24 mouse cellular contexts compared by ENCODE assay signal in genomic region chr9:35539001-35539750, GRCm38 (mm10). TPM values are rescaled to one million over a fixed set of nuclear protein-coding genes. Genes with fewer than 3 reads are reported as not detected.
DNase-seq lines count a peak whose midpoint lies in the region; ATAC-seq and TF ChIP-seq lines count a peak whose summit lies in the region.
"Had no signal": no experiment of that assay in that cellular context is flagged by ENCODE, and none has a peak within 500 bp of the region (broad histone marks: within the 10 kb centered on the region; RNA-seq: fewer than 3 reads in every experiment).

No protein-coding gene starts in this region.

- H3K4me3 ChIP-seq in forebrain, embryonic 16.5 days (replicated peaks; ENCODE audit: low read length), result no peak overlapping the region
- no peak overlapping the region for H3K4me3 ChIP-seq in forebrain, embryonic 15.5 days
- H3K4me3 ChIP-seq in kidney, adult 2 months (ENCODE audit: insufficient read depth, low read depth, low read length), result no peak overlapping the region
- H3K4me3 ChIP-seq in midbrain, embryonic 13.5 days (replicated peaks), result no peak overlapping the region
- no peak overlapping the region for H3K4me3 ChIP-seq in midbrain, embryonic 15.5 days
- H3K4me3 ChIP-seq in limb, embryonic 15.5 days, result no peak overlapping the region
- H3K4me3 ChIP-seq: embryonic facial prominence, embryonic 13.5 days; gastrocnemius, adult 2 months; heart, embryonic 15.5 days; hindbrain, embryonic 10.5 days; intestine, embryonic 15.5 days had no signal

- H3K27me3 ChIP-seq in forebrain, embryonic 16.5 days (replicated peaks; ENCODE audit: control insufficient read depth, insufficient read depth, low read length), result no peaks in the 10 kb centered on the region
- H3K27me3 ChIP-seq in forebrain, embryonic 15.5 days, result no peaks in the 10 kb centered on the region
- H3K27me3 ChIP-seq in kidney, adult 2 months (replicated peaks; ENCODE audit: control insufficient read depth, insufficient read depth, low read length), result no peaks in the 10 kb centered on the region
- H3K27me3 ChIP-seq in midbrain, embryonic 13.5 days, result no peaks in the 10 kb centered on the region
- H3K27me3 ChIP-seq in midbrain, embryonic 15.5 days (replicated peaks), result no peaks in the 10 kb centered on the region
- H3K27me3 ChIP-seq in limb, embryonic 15.5 days, result no peaks in the 10 kb centered on the region
- H3K27me3 ChIP-seq: CH12.LX; embryonic facial prominence, embryonic 13.5 days; heart, embryonic 15.5 days; intestine, embryonic 15.5 days; Patski had no signal

- H3K9me3 ChIP-seq in forebrain, embryonic 16.5 days (ENCODE audit: control insufficient read depth, low read length), result no peaks in the 10 kb centered on the region
- no peaks in the 10 kb centered on the region for H3K9me3 ChIP-seq in forebrain, embryonic 15.5 days
- no peaks in the 10 kb centered on the region for H3K9me3 ChIP-seq in midbrain, embryonic 13.5 days
- H3K9me3 ChIP-seq in midbrain, embryonic 15.5 days, result no peaks in the 10 kb centered on the region
- no peaks in the 10 kb centered on the region for H3K9me3 ChIP-seq in limb, embryonic 15.5 days
- H3K9me3 ChIP-seq: embryonic facial prominence, embryonic 13.5 days; heart, embryonic 15.5 days; hindbrain, embryonic 10.5 days; intestine, embryonic 15.5 days had no signal

- peaks cover 12% of the 10 kb centered on the region for H3K4me1 ChIP-seq in forebrain, embryonic 16.5 days (replicated peaks; ENCODE audit: control insufficient read depth, insufficient read depth, low read length)
- no peaks in the 10 kb centered on the region; the same call in 1 of the 2 replicates for H3K4me1 ChIP-seq in forebrain, embryonic 15.5 days
- H3K4me1 ChIP-seq in kidney, adult 2 months (ENCODE audit: control insufficient read depth, insufficient read depth, low read length), result no peaks in the 10 kb centered on the region
- no peaks in the 10 kb centered on the region for H3K4me1 ChIP-seq in midbrain, embryonic 13.5 days (replicated peaks)
- H3K4me1 ChIP-seq in midbrain, embryonic 15.5 days, result no peaks in the 10 kb centered on the region
- H3K4me1 ChIP-seq in limb, embryonic 15.5 days, result peaks cover 15% of the 10 kb centered on the region

- no peak overlapping the region for H3K4me2 ChIP-seq in forebrain, embryonic 16.5 days (ENCODE audit: low read length)
- no peak overlapping the region for H3K4me2 ChIP-seq in forebrain, embryonic 15.5 days (replicated peaks)
- no peak overlapping the region for H3K4me2 ChIP-seq in midbrain, embryonic 13.5 days (replicated peaks)
- H3K4me2 ChIP-seq in midbrain, embryonic 15.5 days, result no peak overlapping the region
- no peak overlapping the region for H3K4me2 ChIP-seq in limb, embryonic 15.5 days
- H3K4me2 ChIP-seq: embryonic facial prominence, embryonic 13.5 days; heart, embryonic 15.5 days; hindbrain, embryonic 14.5 days; intestine, embryonic 15.5 days had no signal

- TF ChIP-seq CTCF in kidney, adult 2 months (conservative IDR thresholded peaks at IDR 0.05; ENCODE audit: insufficient read depth, insufficient read length, low read depth, low read length), result no peak

- no peak overlapping the region for H3K27ac ChIP-seq in forebrain, embryonic 16.5 days (ENCODE audit: low read length)
- H3K27ac ChIP-seq in forebrain, embryonic 15.5 days (replicated peaks), result no peak overlapping the region
- H3K27ac ChIP-seq in kidney, adult 2 months (ENCODE audit: insufficient read depth, low read depth, low read length), result no peak overlapping the region
- no peak overlapping the region for H3K27ac ChIP-seq in midbrain, embryonic 13.5 days
- no peak overlapping the region for H3K27ac ChIP-seq in midbrain, embryonic 15.5 days
- 0 out of 2 replicates have a peak overlapping the region, but pooled peaks have one; percentile 7 for H3K27ac ChIP-seq in limb, embryonic 15.5 days
- H3K27ac ChIP-seq: embryonic facial prominence, embryonic 13.5 days; gastrocnemius, adult 2 months; heart, embryonic 15.5 days; hindbrain, embryonic 10.5 days; hindbrain, embryonic 14.5 days; intestine, embryonic 15.5 days had no signal

- 0 out of 2 replicates have a peak, but pooled peaks have one; percentile 17 for ATAC-seq in forebrain, embryonic 16.5 days
- ATAC-seq in forebrain, embryonic 15.5 days (replicated peaks), result no peak
- ATAC-seq in midbrain, embryonic 13.5 days, result no peak
- no peak for ATAC-seq in midbrain, embryonic 15.5 days (replicated peaks)
- ATAC-seq in limb, embryonic 15.5 days (ENCODE audit: insufficient number of reproducible peaks, low FRiP score, low TSS enrichment, low read depth), result no peak
- ATAC-seq: intestine, embryonic 15.5 days; Patski had no signal

- TF ChIP-seq POLR2A in kidney, adult 2 months (IDR thresholded peaks at IDR 0.05; ENCODE audit: low read depth, low read length), result no peak

- no peak overlapping the region for H3K9ac ChIP-seq in forebrain, embryonic 16.5 days (replicated peaks; ENCODE audit: low read depth, low read length)
- no peak overlapping the region for H3K9ac ChIP-seq in forebrain, embryonic 15.5 days (replicated peaks)
- 0 out of 2 replicates have a peak overlapping the region, but pooled peaks have one; percentile 25 for H3K9ac ChIP-seq in midbrain, embryonic 13.5 days (replicated peaks)
- no peak overlapping the region for H3K9ac ChIP-seq in midbrain, embryonic 15.5 days
- no peak overlapping the region for H3K9ac ChIP-seq in limb, embryonic 15.5 days
- H3K9ac ChIP-seq: embryonic facial prominence, embryonic 13.5 days; heart, embryonic 15.5 days; hindbrain, embryonic 14.5 days; intestine, embryonic 15.5 days had no signal

- 72% methylated on average over 13 of the region's 13 CpGs for WGBS in forebrain, embryonic 16.5 days
- WGBS in forebrain, embryonic 15.5 days, result 73% methylated on average over 13 of the region's 13 CpGs
- WGBS in kidney, adult 2 months, result 59% methylated on average over 13 of the region's 13 CpGs
- WGBS in midbrain, embryonic 13.5 days, result 77% methylated on average over 13 of the region's 13 CpGs
- WGBS in midbrain, embryonic 15.5 days, result 75% methylated on average over 13 of the region's 13 CpGs
- 67% methylated on average over 13 of the region's 13 CpGs for WGBS in limb, embryonic 15.5 days

- DNase-seq in kidney, adult 2 months, result peak; percentile 27
- no peak for DNase-seq in kidney, postnatal 10 days
- DNase-seq in adrenal gland, postnatal 10 days, result no peak
- DNase-seq: adrenal gland, adult 2 months; adrenal gland, postnatal 36 days; cerebellum, adult 11 months; cerebellum, adult 9-10 months; cerebellum, postnatal 36 days; gastrocnemius, adult 2 months; gastrocnemius, postnatal 25 days; heart, postnatal 14 days had no signal

- H3K36me3 ChIP-seq in forebrain, embryonic 16.5 days (ENCODE audit: control insufficient read depth, insufficient read depth), result peaks cover 7% of the 10 kb centered on the region; the same call in 1 of the 2 replicates
- H3K36me3 ChIP-seq in forebrain, embryonic 15.5 days, result 0 out of 2 replicates have a peak, but pooled peaks cover 6% of the 10 kb centered on the region
- no peaks in the 10 kb centered on the region for H3K36me3 ChIP-seq in kidney, adult 2 months (ENCODE audit: control insufficient read depth, insufficient read depth, low read length)
- peaks cover 19% of the 10 kb centered on the region; the same call in 1 of the 2 replicates for H3K36me3 ChIP-seq in midbrain, embryonic 13.5 days
- peaks cover 17% of the 10 kb centered on the region for H3K36me3 ChIP-seq in midbrain, embryonic 15.5 days (replicated peaks)
- H3K36me3 ChIP-seq in limb, embryonic 15.5 days, result no peaks in the 10 kb centered on the region
- H3K36me3 ChIP-seq: embryonic facial prominence, embryonic 13.5 days; heart, embryonic 15.5 days; hindbrain, embryonic 10.5 days; intestine, embryonic 15.5 days had no signal

RNA-seq across cellular contexts. Expression of gene Ddx25, which starts 19.2 kb away (rescaled TPM):
- 19.4 and 21.6 TPM in 2 replicates for polyA plus RNA-seq in forebrain, embryonic 16.5 days (2015; fragmentation: Nextera tagmentation; extraction: Ambion mirVana)
- polyA plus RNA-seq in forebrain, embryonic 15.5 days (2015; fragmentation: Nextera tagmentation; extraction: Ambion mirVana), result 19.6 and 20.1 TPM in 2 replicates
- 0.03 and 0.05 TPM in 2 replicates for polyA plus RNA-seq in kidney, adult 2 months (2012; rRNA removed)
- 18.2 and 19.1 TPM in 2 replicates for polyA plus RNA-seq in midbrain, embryonic 13.5 days (2015; fragmentation: Nextera tagmentation; extraction: Ambion mirVana)
- 27.9 and 30.0 TPM in 2 replicates for polyA plus RNA-seq in midbrain, embryonic 15.5 days (2015; fragmentation: Nextera tagmentation; extraction: Ambion mirVana)
- 2.1 and 2.4 TPM in 2 replicates for polyA plus RNA-seq in limb, embryonic 15.5 days (2015; fragmentation: Nextera tagmentation; extraction: Ambion mirVana)
- under 1 TPM; 0.75 to 0.85 TPM for total RNA-seq in adrenal gland, postnatal 10 days (2021)
- total RNA-seq: gastrocnemius, adult 2 months; gastrocnemius, postnatal 25 days; granulocyte monocyte progenitor cell, adult 5-6 weeks; heart, postnatal 14 days had no signal

RNA-seq across cellular contexts. Expression of gene Pus3, which starts 19.2 kb away (rescaled TPM):
- 15.7 and 20.6 TPM in 2 replicates for polyA plus RNA-seq in forebrain, embryonic 16.5 days (2015; fragmentation: Nextera tagmentation; extraction: Ambion mirVana)
- polyA plus RNA-seq in forebrain, embryonic 15.5 days (2015; fragmentation: Nextera tagmentation; extraction: Ambion mirVana), result 18.8 TPM in 2 replicates
- 2.1 and 2.8 TPM in 2 replicates for polyA plus RNA-seq in kidney, adult 2 months (2012; rRNA removed)
- polyA plus RNA-seq in midbrain, embryonic 13.5 days (2015; fragmentation: Nextera tagmentation; extraction: Ambion mirVana), result 17.8 and 19.5 TPM in 2 replicates
- 14.8 and 16.0 TPM in 2 replicates for polyA plus RNA-seq in midbrain, embryonic 15.5 days (2015; fragmentation: Nextera tagmentation; extraction: Ambion mirVana)
- polyA plus RNA-seq in limb, embryonic 15.5 days (2015; fragmentation: Nextera tagmentation; extraction: Ambion mirVana), result 17.2 and 19.2 TPM in 2 replicates
- 10 to 100 TPM; 12.3 to 16.3 TPM for total RNA-seq in adrenal gland, postnatal 10 days (2021)

RNA-seq across cellular contexts. Expression of gene Gm1113, which starts 21.1 kb away (rescaled TPM):
- polyA plus RNA-seq in forebrain, embryonic 16.5 days (2015; fragmentation: Nextera tagmentation; extraction: Ambion mirVana), result not detected in 2 replicates
- not detected in 2 replicates for polyA plus RNA-seq in forebrain, embryonic 15.5 days (2015; fragmentation: Nextera tagmentation; extraction: Ambion mirVana)
- not detected in 2 replicates for polyA plus RNA-seq in kidney, adult 2 months (2012; rRNA removed)
- polyA plus RNA-seq in midbrain, embryonic 13.5 days (2015; fragmentation: Nextera tagmentation; extraction: Ambion mirVana), result not detected in 2 replicates
- polyA plus RNA-seq in midbrain, embryonic 15.5 days (2015; fragmentation: Nextera tagmentation; extraction: Ambion mirVana), result not detected in 2 replicates
- polyA plus RNA-seq in limb, embryonic 15.5 days (2015; fragmentation: Nextera tagmentation; extraction: Ambion mirVana), result not detected in 2 replicates
- not detected for total RNA-seq in adrenal gland, postnatal 10 days (2021)
- total RNA-seq: adrenal gland, adult 2 months; adrenal gland, postnatal 36 days; CH12.LX; gastrocnemius, adult 2 months; gastrocnemius, postnatal 25 days; granulocyte monocyte progenitor cell, adult 5-6 weeks; heart, postnatal 14 days had no signal
- polyA plus RNA-seq: adrenal gland, adult 2 months; embryonic facial prominence, embryonic 13.5 days; heart, embryonic 15.5 days; hindbrain, embryonic 10.5 days; hindbrain, embryonic 14.5 days; intestine, embryonic 15.5 days; Patski had no signal

RNA-seq across cellular contexts. Expression of gene Pate2, which starts 30.9 kb away (rescaled TPM):
- polyA plus RNA-seq in forebrain, embryonic 16.5 days (2015; fragmentation: Nextera tagmentation; extraction: Ambion mirVana), result 1.3 and 2.3 TPM in 2 replicates
- 1.1 and 1.6 TPM in 2 replicates for polyA plus RNA-seq in forebrain, embryonic 15.5 days (2015; fragmentation: Nextera tagmentation; extraction: Ambion mirVana)
- 0.05 TPM in 1 of 2 replicates, not detected in the other for polyA plus RNA-seq in kidney, adult 2 months (2012; rRNA removed)
- 1.4 and 2.1 TPM in 2 replicates for polyA plus RNA-seq in midbrain, embryonic 13.5 days (2015; fragmentation: Nextera tagmentation; extraction: Ambion mirVana)
- polyA plus RNA-seq in midbrain, embryonic 15.5 days (2015; fragmentation: Nextera tagmentation; extraction: Ambion mirVana), result 1.2 TPM in 2 replicates
- polyA plus RNA-seq in limb, embryonic 15.5 days (2015; fragmentation: Nextera tagmentation; extraction: Ambion mirVana), result 0.31 and 0.83 TPM in 2 replicates
- total RNA-seq in adrenal gland, postnatal 10 days (2021), result under 1 TPM in 1 of 2 experiments, not detected in 1; 0.79 TPM
- total RNA-seq: gastrocnemius, adult 2 months; gastrocnemius, postnatal 25 days; granulocyte monocyte progenitor cell, adult 5-6 weeks; heart, postnatal 14 days had no signal

RNA-seq across cellular contexts. Expression of gene Hyls1, which starts 31.0 kb away (rescaled TPM):
- 25.1 and 26.3 TPM in 2 replicates for polyA plus RNA-seq in forebrain, embryonic 16.5 days (2015; fragmentation: Nextera tagmentation; extraction: Ambion mirVana)
- polyA plus RNA-seq in forebrain, embryonic 15.5 days (2015; fragmentation: Nextera tagmentation; extraction: Ambion mirVana), result 23.6 and 26.8 TPM in 2 replicates
- polyA plus RNA-seq in kidney, adult 2 months (2012; rRNA removed), result 0.81 and 0.87 TPM in 2 replicates
- polyA plus RNA-seq in midbrain, embryonic 13.5 days (2015; fragmentation: Nextera tagmentation; extraction: Ambion mirVana), result 19.8 and 21.1 TPM in 2 replicates
- 14.5 and 16.3 TPM in 2 replicates for polyA plus RNA-seq in midbrain, embryonic 15.5 days (2015; fragmentation: Nextera tagmentation; extraction: Ambion mirVana)
- polyA plus RNA-seq in limb, embryonic 15.5 days (2015; fragmentation: Nextera tagmentation; extraction: Ambion mirVana), result 14.2 and 14.4 TPM in 2 replicates
- 1 to 10 TPM; 3.3 to 5.0 TPM for total RNA-seq in adrenal gland, postnatal 10 days (2021)
